Mouse (Mus musculus): Measurements from ENCODE around the gene Cacna1i. TPM values are rescaled to one million over a fixed set of nuclear protein-coding genes. Genes with fewer than 3 reads are reported as not detected.

The Cacna1i gene
- polyA plus RNA-seq, 1 experiment: not detected

GRCm38 (mm10) chr15:80340348-80340747 is 53.3 kb downstream of the Cacna1i start:
- no peaks in the 10 kb centered on the region for H3K27me3 ChIP-seq (ENCODE audit: control insufficient read depth)
- H3K4me3 ChIP-seq (replicated peaks): no peak overlapping the region
- no peaks in the 10 kb centered on the region for H3K4me1 ChIP-seq (ENCODE audit: control insufficient read depth)
- H3K9me3 ChIP-seq (ENCODE audit: control insufficient read depth, low read length): no peaks in the 10 kb centered on the region
- no peaks in the 10 kb centered on the region for H3K36me3 ChIP-seq (ENCODE audit: control insufficient read depth)
- TF ChIP-seq TAL1 (IDR thresholded peaks at IDR 0.05; ENCODE audit: low read length) (no peak), GATA1 (IDR thresholded peaks at IDR 0.05; ENCODE audit: low read length) (no peak)

GRCm38 (mm10) chr15:80342394-80342793 is 55.4 kb downstream of the Cacna1i start:
- H3K4me1 ChIP-seq (ENCODE audit: control insufficient read depth): no peaks in the 10 kb centered on the region
- H3K27me3 ChIP-seq (ENCODE audit: control insufficient read depth): no peaks in the 10 kb centered on the region
- TF ChIP-seq TAL1 (IDR thresholded peaks at IDR 0.05; ENCODE audit: low read length): no peak
- no peak for TF ChIP-seq GATA1 (IDR thresholded peaks at IDR 0.05; ENCODE audit: low read length)
- no peak overlapping the region for H3K4me3 ChIP-seq (replicated peaks)
- H3K9me3 ChIP-seq (ENCODE audit: control insufficient read depth, low read length): no peaks in the 10 kb centered on the region
- no peaks in the 10 kb centered on the region for H3K36me3 ChIP-seq (ENCODE audit: control insufficient read depth)

- Histone ChIP-seq H3K36me3 (ENCODE audit: control insufficient read depth) (no peaks in the 10 kb centered on the region), H3K4me3 (replicated peaks) (no peak overlapping the region), H3K27me3 (ENCODE audit: control insufficient read depth) (no peaks in the 10 kb centered on the region), H3K9me3 (ENCODE audit: control insufficient read depth, low read length) (no peaks in the 10 kb centered on the region), H3K4me1 (ENCODE audit: control insufficient read depth) (no peaks in the 10 kb centered on the region)
- TF ChIP-seq GATA1 (IDR thresholded peaks at IDR 0.05; ENCODE audit: low read length) (no peak), TAL1 (IDR thresholded peaks at IDR 0.05; ENCODE audit: low read length) (no peak)
These were observed 56.0 kb downstream of the Cacna1i start for GRCm38 (mm10) chr15:80343031-80343430.

GRCm38 (mm10) chr15:80343731-80344130 is 56.7 kb downstream of the Cacna1i start:
- H3K27me3 ChIP-seq (ENCODE audit: control insufficient read depth): no peaks in the 10 kb centered on the region
- TF ChIP-seq TAL1 (IDR thresholded peaks at IDR 0.05; ENCODE audit: low read length): no peak
- no peak for TF ChIP-seq GATA1 (IDR thresholded peaks at IDR 0.05; ENCODE audit: low read length)

GRCm38 (mm10) chr15:80346510-80346909 is 59.5 kb downstream of the Cacna1i start:
- no peaks in the 10 kb centered on the region for H3K27me3 ChIP-seq (ENCODE audit: control insufficient read depth)
- no peaks in the 10 kb centered on the region for H3K36me3 ChIP-seq (ENCODE audit: control insufficient read depth)
- H3K4me1 ChIP-seq (ENCODE audit: control insufficient read depth): no peaks in the 10 kb centered on the region
- no peak for TF ChIP-seq GATA1 (IDR thresholded peaks at IDR 0.05; ENCODE audit: low read length)
- no peak for TF ChIP-seq TAL1 (IDR thresholded peaks at IDR 0.05; ENCODE audit: low read length)
- H3K4me3 ChIP-seq (replicated peaks): no peak overlapping the region
- no peaks in the 10 kb centered on the region for H3K9me3 ChIP-seq (ENCODE audit: control insufficient read depth, low read length)

More at GRCm38 (mm10) chr15:80343731-80344130, 56.7 kb downstream of the Cacna1i start:
- H3K9me3 ChIP-seq (ENCODE audit: control insufficient read depth, low read length): no peaks in the 10 kb centered on the region
- H3K4me3 ChIP-seq (replicated peaks): no peak overlapping the region
- H3K4me1 ChIP-seq (ENCODE audit: control insufficient read depth): no peaks in the 10 kb centered on the region
- H3K36me3 ChIP-seq (ENCODE audit: control insufficient read depth): no peaks in the 10 kb centered on the region

- Histone ChIP-seq H3K27me3 (ENCODE audit: control insufficient read depth) (no peaks in the 10 kb centered on the region), H3K4me1 (ENCODE audit: control insufficient read depth) (no peaks in the 10 kb centered on the region), H3K9me3 (ENCODE audit: control insufficient read depth, low read length) (no peaks in the 10 kb centered on the region), H3K4me3 (replicated peaks) (no peak overlapping the region), H3K36me3 (ENCODE audit: control insufficient read depth) (no peaks in the 10 kb centered on the region)
- TF ChIP-seq TAL1 (IDR thresholded peaks at IDR 0.05; ENCODE audit: low read length) (no peak), GATA1 (IDR thresholded peaks at IDR 0.05; ENCODE audit: low read length) (no peak)
These were observed 63.4 kb downstream of the Cacna1i start for GRCm38 (mm10) chr15:80350431-80350830.

- Histone ChIP-seq H3K36me3 (ENCODE audit: control insufficient read depth) (no peaks in the 10 kb centered on the region), H3K4me1 (ENCODE audit: control insufficient read depth) (peaks cover 5% of the 10 kb centered on the region), H3K27me3 (ENCODE audit: control insufficient read depth) (no peaks in the 10 kb centered on the region), H3K4me3 (replicated peaks) (no peak overlapping the region), H3K9me3 (ENCODE audit: control insufficient read depth, low read length) (no peaks in the 10 kb centered on the region)
- TF ChIP-seq GATA1 (IDR thresholded peaks at IDR 0.05; ENCODE audit: low read length): no peak
- TF ChIP-seq TAL1 (IDR thresholded peaks at IDR 0.05; ENCODE audit: low read length): no peak
These were observed 71.8 kb downstream of the Cacna1i start for GRCm38 (mm10) chr15:80358798-80359197.

GRCm38 (mm10) chr15:80361780-80362508 is 74.9 kb downstream of the Cacna1i start:
- no peaks in the 10 kb centered on the region for H3K9me3 ChIP-seq (ENCODE audit: control insufficient read depth, low read length)
- H3K27me3 ChIP-seq (ENCODE audit: control insufficient read depth): no peaks in the 10 kb centered on the region
- TF ChIP-seq TAL1 (IDR thresholded peaks at IDR 0.05; ENCODE audit: low read length): no peak
- no peak for TF ChIP-seq GATA1 (IDR thresholded peaks at IDR 0.05; ENCODE audit: low read length)
- no peak overlapping the region for H3K4me3 ChIP-seq (replicated peaks)
- no peaks in the 10 kb centered on the region for H3K36me3 ChIP-seq (ENCODE audit: control insufficient read depth)
- peaks cover 14% of the 10 kb centered on the region for H3K4me1 ChIP-seq (ENCODE audit: control insufficient read depth)

GRCm38 (mm10) chr15:80362509-80363172 is 75.6 kb downstream of the Cacna1i start:
- Histone ChIP-seq H3K36me3 (ENCODE audit: control insufficient read depth) (no peaks in the 10 kb centered on the region), H3K4me3 (replicated peaks) (no peak overlapping the region), H3K27me3 (ENCODE audit: control insufficient read depth) (no peaks in the 10 kb centered on the region), H3K9me3 (ENCODE audit: control insufficient read depth, low read length) (no peaks in the 10 kb centered on the region), H3K4me1 (ENCODE audit: control insufficient read depth) (peaks cover 14% of the 10 kb centered on the region)
- no peak for TF ChIP-seq GATA1 (IDR thresholded peaks at IDR 0.05; ENCODE audit: low read length)
- no peak for TF ChIP-seq TAL1 (IDR thresholded peaks at IDR 0.05; ENCODE audit: low read length)
